Mouse (Mus musculus) adrenal gland, adult 8-10 months (tissue): ENCODE data around the gene Pnn. TPM values are rescaled to one million over a fixed set of nuclear protein-coding genes. Genes with fewer than 3 reads are reported as not detected.

Experiments
- DNase-seq: peaks from one replicate; pipeline ENCODE4 v3.0.0; 2022
- total RNA-seq, 4 experiments: library from RNA; stranded (reverse); gene quantifications; 2 replicates each; pipeline ENCODE4 v1.2.4; 2022

Pnn gene
- total RNA-seq, 4 experiments from 2014 or later = 25.6 to 55.4 (median 43.2) TPM

- DNase-seq = no peak
These were observed 10.3 kb downstream of the Pnn start for GRCm38 (mm10) chr12:59076996-59077395.

- DNase-seq = no peak
These were observed 11.2 kb downstream of the Pnn start for GRCm38 (mm10) chr12:59077883-59078282.

GRCm38 (mm10) chr12:59080461-59080860 lies 13.8 kb downstream of the Pnn start:
- DNase-seq = no peak

- no peak for DNase-seq
These were observed 17.8 kb downstream of the Pnn start for GRCm38 (mm10) chr12:59084446-59084845.

GRCm38 (mm10) chr12:59086171-59086570 lies 19.5 kb downstream of the Pnn start:
- DNase-seq = no peak

- no peak for DNase-seq
These were observed 26.9 kb downstream of the Pnn start for GRCm38 (mm10) chr12:59093543-59093942.

GRCm38 (mm10) chr12:59095104-59096025 lies 28.7 kb downstream of the Pnn start, which contains the start of gene Mia2:
TSS of gene Mia2 (plus strand) at chr12:59095799.
- DNase-seq = no peak

- DNase-seq = no peak
These were observed 38.1 kb downstream of the Pnn start for GRCm38 (mm10) chr12:59104771-59105170.

GRCm38 (mm10) chr12:59105914-59106313 lies 39.2 kb downstream of the Pnn start:
- DNase-seq = no peak

GRCm38 (mm10) chr12:59106491-59106890 lies 39.8 kb downstream of the Pnn start:
- no peak for DNase-seq

GRCm38 (mm10) chr12:59107926-59108325 lies 41.2 kb downstream of the Pnn start:
- DNase-seq = no peak

- no peak for DNase-seq
These were observed 50.5 kb downstream of the Pnn start for GRCm38 (mm10) chr12:59117184-59117583.

Other genes starting within 250 kb of the Pnn start
- 10 to 100 TPM; 43.3 to 52.8 (median 44.8) TPM for gene Sec23a, start 54.9 kb upstream of the Pnn start, total RNA-seq
- gene Gemin2, start 53.5 kb upstream of the Pnn start, total RNA-seq = 10 to 100 TPM in 2 of 4 experiments, 1 to 10 TPM in 2; 7.3 to 11.2 (median 9.3) TPM
- 10 to 100 TPM; 82.3 to 99.7 (median 89.9) TPM for gene Trappc6b, start 5.4 kb upstream of the Pnn start, total RNA-seq
- gene Mia2, start 28.9 kb downstream of the Pnn start, total RNA-seq = 100 to 1,000 TPM; 105 to 141 (median 129) TPM
- gene Fbxo33, start 152.8 kb downstream of the Pnn start, total RNA-seq = 10 to 100 TPM; 41.6 to 67.2 (median 48.8) TPM